Mouse (Mus musculus) heart, postnatal 0 days (tissue): ENCODE results near the gene AU041133. TPM values are rescaled to one million over a fixed set of nuclear protein-coding genes. Genes with fewer than 3 reads are reported as not detected.

Experiments
- ATAC-seq: fragments of 200-750 bp; cut with Nextera tagmentation; 2 replicates; pipeline ENCODE4 v1.8.0; 2017; ENCODE audit warnings: low read depth, moderate number of reproducible peaks, moderate library complexity; ENCODE audit not compliant: insufficient read depth
- DNase-seq: peaks from one replicate; pipeline ENCODE4 v3.0.0-alpha.2; 2016; ENCODE audit warnings: low spot score
- H3K27ac ChIP-seq: fragments of 300-500 bp; sonication (generic); 2 replicates; pipeline ENCODE4 v1.5.1; 2014; ENCODE audit warnings: low read depth, mild to moderate bottlenecking
- H3K27me3 ChIP-seq: fragments of 300-500 bp; sonication (generic); 2 replicates; pipeline ENCODE4 v1.6.1; 2014; ENCODE audit warnings: low read length, mixed read lengths; ENCODE audit not compliant: control insufficient read depth, insufficient read depth
- H3K36me3 ChIP-seq: fragments of 300-500 bp; sonication (generic); replicated peaks from 2 replicates; pipeline ENCODE4 v1.6.1; 2014; ENCODE audit warnings: low read length, mixed read lengths; ENCODE audit not compliant: control insufficient read depth, insufficient read depth
- H3K4me1 ChIP-seq: fragments of 300-500 bp; sonication (generic); 2 replicates; pipeline ENCODE4 v1.6.1; 2014; ENCODE audit warnings: antibody characterized with exemption; ENCODE audit not compliant: control insufficient read depth, insufficient read depth
- H3K4me2 ChIP-seq: fragments of 300-500 bp; sonication (generic); 2 replicates; pipeline ENCODE4 v1.6.1; 2014; ENCODE audit warnings: low read depth, mild to moderate bottlenecking, low read length, moderate library complexity
- H3K4me3 ChIP-seq: fragments of 300-500 bp; sonication (generic); 2 replicates; pipeline ENCODE4 v1.5.1; 2014; ENCODE audit warnings: low read depth, low read length
- H3K9ac ChIP-seq: fragments of 300-500 bp; sonication (generic); replicated peaks from 2 replicates; pipeline ENCODE4 v1.6.1; 2014; ENCODE audit warnings: low read depth, low read length, mixed read lengths
- H3K9me3 ChIP-seq: fragments of 300-500 bp; sonication (generic); replicated peaks from 2 replicates; pipeline ENCODE4 v1.6.1; 2016; ENCODE audit warnings: low read length; ENCODE audit not compliant: control insufficient read depth
- CTCF ChIP-seq: IDR thresholded peaks from 2 replicates; pipeline ENCODE4 v1.5.1; 2016; ENCODE audit warnings: antibody characterized with exemption, control low read depth, low read depth
- EP300 ChIP-seq: IDR thresholded peaks from 2 replicates; pipeline ENCODE4 v1.6.1; 2016; ENCODE audit warnings: antibody characterized with exemption, low read depth
- WGBS: fragments of 180-500 bp; shearing (Covaris S2); extraction: QIAGEN DNeasy Blood & Tissue Kit; methylation state at CpG from one replicate; pipeline ENCODE4 v1.1.7; 2014; 5-methylcytosine and 5-hydroxymethylcytosine counted together
- polyA plus RNA-seq: library from polyadenylated mRNA; unstranded; fragments of >200 nt; fragmentation: Nextera tagmentation; extraction: Ambion mirVana; gene quantifications from 2 replicates; pipeline ENCODE4 v1.2.1, GENCODE M21; 2015
- total RNA-seq: library from RNA; depleted of rRNA; stranded (reverse); fragments of >200 nt; gene quantifications from 2 replicates; pipeline ENCODE4 v1.2.3, GENCODE M21; 2014; ENCODE audit warnings: low replicate concordance; rRNA removed

AU041133 gene
- total and polyA plus RNA-seq, 2 experiments from 2014 or later, result 2.8 to 4.3 TPM

DNA sequence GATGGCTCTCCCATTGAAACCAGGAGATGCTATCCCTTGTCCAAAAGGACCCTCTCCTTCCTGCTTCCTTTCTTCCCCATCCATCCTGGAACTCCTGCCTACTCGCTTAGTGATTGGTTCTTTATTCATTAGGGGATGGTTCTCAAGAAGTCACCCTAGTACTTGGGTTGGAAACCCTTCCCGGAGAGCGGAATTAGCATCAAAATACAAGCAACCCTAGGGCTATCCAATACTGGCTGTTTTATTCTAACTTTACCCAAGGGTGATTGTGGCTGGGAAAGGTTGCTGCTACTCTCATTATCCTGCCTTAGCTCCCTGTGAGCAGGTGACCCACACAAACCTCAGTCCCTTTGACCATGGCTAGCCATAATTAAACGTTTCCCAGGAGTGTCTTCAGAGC, 19.8 kb downstream of the AU041133 start:
- Histone ChIP-seq H3K9me3 (peaks cover 74% of the 10 kb centered on the region), H3K36me3 (peaks cover 64% of the 10 kb centered on the region), H3K4me1 (no peaks in the 10 kb centered on the region), H3K27ac (no peak overlapping the region), H3K4me2 (no peak overlapping the region), H3K27me3 (no peaks in the 10 kb centered on the region), H3K9ac (no peak overlapping the region), H3K4me3 (no peak overlapping the region)
- TF ChIP-seq CTCF (no peak), EP300 (no peak)
- WGBS, result 79% methylated on average over 4 of the region's 4 CpGs
- no peak for ATAC-seq
- DNase-seq, result no peak

DNA sequence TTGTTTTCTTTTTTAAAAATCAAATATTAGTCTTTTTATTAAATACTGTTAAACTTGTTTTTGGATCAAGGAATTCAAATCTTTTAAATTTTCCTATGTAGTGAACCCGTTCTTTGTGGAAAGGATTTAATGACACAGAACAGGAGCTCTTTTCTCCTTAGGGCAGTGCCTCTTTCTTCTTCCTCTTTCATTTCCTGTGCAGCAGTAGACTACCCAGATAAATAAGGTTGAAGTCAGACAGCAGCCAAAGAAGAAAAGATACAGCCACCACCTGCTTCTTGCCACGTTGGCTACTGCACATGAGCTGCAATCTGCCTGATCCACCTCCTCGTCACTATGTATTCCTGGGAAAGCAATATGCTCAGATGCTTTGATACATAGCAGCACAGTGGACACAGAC, 40.0 kb downstream of the AU041133 start:
- Histone ChIP-seq H3K4me1 (no peaks in the 10 kb centered on the region), H3K9ac (no peak overlapping the region), H3K9me3 (peaks cover 5% of the 10 kb centered on the region; the same call in 1 of the 2 replicates), H3K27me3 (no peaks in the 10 kb centered on the region), H3K4me3 (no peak overlapping the region), H3K27ac (no peak overlapping the region), H3K36me3 (no peaks in the 10 kb centered on the region), H3K4me2 (no peak overlapping the region)
- no peak for ATAC-seq
- 66% methylated on average over 3 of the region's 3 CpGs for WGBS
- DNase-seq, result no peak
- no peak for TF ChIP-seq EP300
- TF ChIP-seq CTCF, result no peak

DNA sequence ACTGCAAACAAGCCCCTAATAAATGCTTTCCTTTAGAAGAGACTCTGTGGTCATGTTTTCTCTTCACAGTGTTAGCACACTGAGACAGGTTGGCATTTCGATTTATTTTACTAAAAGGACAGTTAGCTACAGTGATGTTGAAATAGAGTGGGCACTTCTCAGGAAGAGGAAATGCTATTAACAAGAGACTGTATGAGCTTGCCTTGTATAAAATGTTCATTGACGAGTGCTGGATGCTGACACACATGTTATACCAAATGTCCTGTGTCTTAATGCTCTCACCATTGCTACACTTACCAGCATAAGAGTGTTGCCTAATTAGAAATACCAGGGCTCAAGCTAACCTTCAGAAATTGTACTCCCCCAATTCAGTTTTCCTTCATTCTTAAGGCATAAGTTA, 42.0 kb downstream of the AU041133 start:
- WGBS, result 68% methylated on average over 2 of the region's 2 CpGs
- no peak for TF ChIP-seq CTCF
- no peak for TF ChIP-seq EP300
- Histone ChIP-seq H3K36me3 (no peaks in the 10 kb centered on the region), H3K4me2 (no peak overlapping the region), H3K27me3 (no peaks in the 10 kb centered on the region), H3K9ac (no peak overlapping the region), H3K4me1 (no peaks in the 10 kb centered on the region), H3K4me3 (no peak overlapping the region), H3K27ac (no peak overlapping the region), H3K9me3 (no peaks in the 10 kb centered on the region)
- DNase-seq (no peak), ATAC-seq (no peak)

DNA sequence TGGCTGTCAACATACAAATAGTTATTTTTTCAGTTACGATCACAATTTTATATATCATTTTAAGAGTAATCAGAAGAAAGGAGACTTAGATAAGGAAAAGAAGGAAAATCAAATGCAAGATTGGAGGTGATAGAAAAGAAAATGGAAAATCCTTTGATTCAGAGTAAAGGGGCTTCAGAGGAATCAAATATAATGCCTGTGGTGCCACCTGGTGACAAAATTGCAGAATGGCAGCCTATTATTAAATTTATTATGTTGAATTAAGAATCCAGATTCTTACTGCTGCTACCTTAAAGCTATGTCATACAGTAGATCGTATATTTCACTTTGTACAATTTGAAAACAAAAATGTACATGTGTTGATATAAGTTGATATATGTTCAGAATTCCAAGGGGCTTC, 43.0 kb downstream of the AU041133 start:
- H3K9me3 ChIP-seq, result no peaks in the 10 kb centered on the region
- no peaks in the 10 kb centered on the region for H3K4me1 ChIP-seq
- WGBS, result 39% methylated on average over 2 of the region's 2 CpGs
- DNase-seq (peak; percentile 20), ATAC-seq (no peak)
- H3K9ac ChIP-seq, result no peak overlapping the region
- no peak overlapping the region for H3K27ac ChIP-seq
- no peaks in the 10 kb centered on the region for H3K27me3 ChIP-seq
- no peak overlapping the region for H3K4me2 ChIP-seq
- TF ChIP-seq CTCF (peak; percentile 50), EP300 (no peak)
- no peaks in the 10 kb centered on the region for H3K36me3 ChIP-seq
- H3K4me3 ChIP-seq, result no peak overlapping the region

DNA sequence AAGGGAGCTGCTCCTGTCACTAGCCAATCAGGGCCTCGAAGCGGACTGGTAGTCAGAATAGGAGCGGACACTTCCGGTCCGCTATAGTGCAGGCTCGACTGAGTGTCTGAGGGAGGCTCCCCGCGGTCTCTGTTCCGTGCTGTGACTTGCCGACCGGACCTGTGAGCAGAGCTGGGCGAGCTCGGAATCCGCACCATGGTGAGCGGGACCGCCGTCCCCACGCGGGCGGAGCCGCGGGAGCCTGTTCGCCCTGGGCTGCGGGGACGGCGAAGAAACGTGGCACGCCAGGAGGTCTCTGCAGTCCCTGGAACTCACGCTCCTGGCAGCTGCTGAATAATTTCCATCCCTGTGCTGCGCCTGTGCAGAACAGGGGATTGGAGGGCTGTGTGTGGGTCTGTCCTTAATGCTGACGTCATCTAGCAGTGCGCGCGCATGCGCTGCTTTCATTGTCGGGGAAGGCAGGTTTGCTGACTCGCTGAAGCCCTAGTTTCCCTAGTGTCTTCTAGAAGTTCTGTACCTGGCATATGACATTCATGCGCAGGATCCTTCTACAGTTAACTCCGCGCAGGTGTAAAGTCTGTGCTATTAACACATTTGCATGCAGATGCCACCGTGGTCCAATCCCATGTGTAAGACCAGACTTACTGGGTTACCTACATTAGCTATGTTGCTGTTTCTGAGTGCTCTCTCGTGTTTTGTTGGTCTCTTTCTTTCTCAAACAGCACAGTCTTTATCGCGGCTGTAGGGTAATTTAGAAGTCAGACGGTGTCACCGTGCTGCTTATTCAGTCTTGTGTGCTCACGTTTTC, 50.6 kb downstream of the AU041133 start:
- Histone ChIP-seq H3K9me3 (no peaks in the 10 kb centered on the region), H3K27me3 (no peaks in the 10 kb centered on the region), H3K27ac (peak overlapping the region; percentile 87), H3K4me2 (peak overlapping the region; percentile 71), H3K4me1 (no peaks in the 10 kb centered on the region; the same call in 1 of the 2 replicates), H3K4me3 (peak overlapping the region; percentile 69), H3K36me3 (no peaks in the 10 kb centered on the region), H3K9ac (peak overlapping the region; percentile 53)
- WGBS, result 5% methylated on average over 47 of the region's 47 CpGs
- peak; percentile 88 for DNase-seq
- ATAC-seq, result peak; percentile 99
- TF ChIP-seq CTCF (no peak), EP300 (no peak)

Other genes with a start within 250 kb of the AU041133 start
- gene Zfp781, start 197.5 kb upstream of the AU041133 start, total RNA-seq, result 0.76 and 1.8 TPM in 2 replicates
- gene Zfp781, start 197.5 kb upstream of the AU041133 start, polyA plus RNA-seq, result 0.81 and 1.1 TPM in 2 replicates
- gene Zfp873, start 79.9 kb upstream of the AU041133 start, total RNA-seq, result 2.1 and 3.7 TPM in 2 replicates
- 8.1 and 8.5 TPM in 2 replicates for gene Zfp873, start 79.9 kb upstream of the AU041133 start, polyA plus RNA-seq
- gene BC024063, start 44.7 kb upstream of the AU041133 start, total RNA-seq, result 1.4 and 1.6 TPM in 2 replicates
- gene BC024063, start 44.7 kb upstream of the AU041133 start, polyA plus RNA-seq, result 1.7 and 1.9 TPM in 2 replicates
- 0.97 and 2.7 TPM in 2 replicates for gene Zfp938, start 113.3 kb downstream of the AU041133 start, total RNA-seq
- 14.8 and 15.2 TPM in 2 replicates for gene Zfp938, start 113.3 kb downstream of the AU041133 start, polyA plus RNA-seq
- not detected in 2 replicates for gene 4932415D10Rik, start 188.6 kb downstream of the AU041133 start, total RNA-seq
- not detected in 2 replicates for gene 4932415D10Rik, start 188.6 kb downstream of the AU041133 start, polyA plus RNA-seq
- gene Gm4924, start 226.2 kb downstream of the AU041133 start, total RNA-seq, result 1.8 TPM in 1 of 2 replicates, not detected in the other
- 5.2 and 5.8 TPM in 2 replicates for gene Gm4924, start 226.2 kb downstream of the AU041133 start, polyA plus RNA-seq